Mouse (Mus musculus) kidney, embryonic 15.5 days (tissue): ENCODE results near the gene Pdzd2. TPM values are rescaled to one million over a fixed set of nuclear protein-coding genes. Genes with fewer than 3 reads are reported as not detected.

Experiments used
- ATAC-seq: fragments of 200-750 bp; cut with Nextera tagmentation; replicated peaks from 2 replicates; pipeline ENCODE4 v1.8.0; 2017; ENCODE audit warnings: moderate TSS enrichment; ENCODE audit not compliant: low FRiP score
- H3K27ac ChIP-seq: fragments of 300-500 bp; sonication (generic); 2 replicates; pipeline ENCODE4 v1.5.1; 2015; ENCODE audit warnings: mild to moderate bottlenecking, inconsistent platforms
- H3K27me3 ChIP-seq: fragments of 300-500 bp; sonication (generic); 2 replicates; pipeline ENCODE4 v1.6.1; 2015; ENCODE audit warnings: inconsistent platforms
- H3K36me3 ChIP-seq: fragments of 300-500 bp; sonication (generic); 2 replicates; pipeline ENCODE4 v1.6.1; 2015; ENCODE audit warnings: inconsistent platforms
- H3K4me1 ChIP-seq: fragments of 300-500 bp; sonication (generic); 2 replicates; pipeline ENCODE4 v1.6.1; 2015; ENCODE audit warnings: inconsistent platforms
- H3K4me2 ChIP-seq: fragments of 300-500 bp; sonication (generic); 2 replicates; pipeline ENCODE4 v1.6.1; 2015; ENCODE audit warnings: moderate library complexity, mild to moderate bottlenecking, inconsistent platforms
- H3K4me3 ChIP-seq: fragments of 300-500 bp; sonication (generic); replicated peaks from 2 replicates; pipeline ENCODE4 v1.5.1; 2015; ENCODE audit warnings: mild to moderate bottlenecking, inconsistent platforms
- H3K9ac ChIP-seq: fragments of 300-500 bp; sonication (generic); 2 replicates; pipeline ENCODE4 v1.6.1; 2015; ENCODE audit warnings: mild to moderate bottlenecking, inconsistent platforms
- H3K9me3 ChIP-seq: fragments of 300-500 bp; sonication (generic); replicated peaks from 2 replicates; pipeline ENCODE4 v1.6.1; 2016; ENCODE audit warnings: inconsistent platforms
- WGBS: fragments of 180-500 bp; shearing (Covaris S2); methylation state at CpG from one replicate; pipeline ENCODE4 v1.1.7; 2015; ENCODE audit warnings: mixed read lengths; 5-methylcytosine and 5-hydroxymethylcytosine counted together
- polyA plus RNA-seq: library from polyadenylated mRNA; unstranded; fragments of >200 nt; fragmentation: Nextera tagmentation; extraction: Ambion mirVana; gene quantifications from 2 replicates; pipeline ENCODE4 v1.2.1, GENCODE M21; 2015

The Pdzd2 gene
- polyA plus RNA-seq, 1 experiment from 2014 or later = 41.3 TPM

DNA sequence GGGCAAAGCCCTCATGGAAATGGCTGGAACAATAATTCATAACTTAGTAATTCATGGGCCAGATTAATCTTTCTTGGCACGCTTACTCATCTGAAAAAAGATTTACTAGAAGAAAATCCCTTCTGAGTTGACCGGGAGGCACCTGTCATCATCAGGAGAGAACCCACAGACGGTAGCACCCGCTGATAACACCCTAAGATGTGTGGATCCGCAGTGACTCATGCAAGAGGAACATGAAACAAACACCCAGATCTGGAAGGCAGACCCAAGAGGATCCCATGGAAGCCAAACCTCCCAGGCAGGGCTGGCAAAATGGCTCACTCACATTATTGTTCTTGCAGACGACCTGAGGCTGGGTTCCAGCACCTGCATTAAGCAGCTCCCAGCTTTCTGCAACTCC lies 325.0 kb downstream of the Pdzd2 start:
- no peaks in the 10 kb centered on the region; the same call in 1 of the 2 replicates for H3K36me3 ChIP-seq
- H3K27ac ChIP-seq = no peak overlapping the region

DNA sequence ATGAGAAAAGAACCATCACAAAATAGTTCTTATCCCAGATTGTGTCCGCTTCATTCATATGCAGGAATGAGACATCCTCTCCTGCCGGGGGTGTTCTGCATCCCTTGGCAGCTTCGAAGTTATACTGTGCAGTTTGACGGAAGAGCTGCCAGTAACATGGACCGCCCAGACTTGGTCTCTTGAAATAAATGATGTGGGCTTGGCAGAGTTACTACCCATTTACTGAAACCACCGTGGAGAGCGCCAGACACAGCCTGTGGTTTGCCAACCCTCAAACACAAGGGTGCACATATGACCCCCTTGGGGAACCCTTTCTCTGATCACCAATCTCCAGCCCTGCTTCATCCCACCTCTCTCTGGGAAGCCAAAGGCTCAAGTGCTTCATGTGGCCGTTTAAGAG lies 331.5 kb downstream of the Pdzd2 start:
- Histone ChIP-seq H3K4me2 (no peak overlapping the region), H3K9ac (no peak overlapping the region), H3K36me3 (peaks cover 15% of the 10 kb centered on the region), H3K27ac (no peak overlapping the region), H3K4me1 (no peaks in the 10 kb centered on the region), H3K27me3 (no peaks in the 10 kb centered on the region), H3K4me3 (no peak overlapping the region), H3K9me3 (no peaks in the 10 kb centered on the region)
- no peak for ATAC-seq
- WGBS = 84% methylated on average over 8 of the region's 8 CpGs

More for the DNA sequence above, 325.0 kb downstream of the Pdzd2 start:
- ATAC-seq = no peak
- no peaks in the 10 kb centered on the region for H3K27me3 ChIP-seq
- 0 out of 2 replicates have a peak, but pooled peaks cover 4% of the 10 kb centered on the region for H3K4me1 ChIP-seq
- H3K4me2 ChIP-seq = no peak overlapping the region
- no peaks in the 10 kb centered on the region for H3K9me3 ChIP-seq
- no peak overlapping the region for H3K9ac ChIP-seq
- 86% methylated on average over 6 of the region's 6 CpGs for WGBS
- no peak overlapping the region for H3K4me3 ChIP-seq

DNA sequence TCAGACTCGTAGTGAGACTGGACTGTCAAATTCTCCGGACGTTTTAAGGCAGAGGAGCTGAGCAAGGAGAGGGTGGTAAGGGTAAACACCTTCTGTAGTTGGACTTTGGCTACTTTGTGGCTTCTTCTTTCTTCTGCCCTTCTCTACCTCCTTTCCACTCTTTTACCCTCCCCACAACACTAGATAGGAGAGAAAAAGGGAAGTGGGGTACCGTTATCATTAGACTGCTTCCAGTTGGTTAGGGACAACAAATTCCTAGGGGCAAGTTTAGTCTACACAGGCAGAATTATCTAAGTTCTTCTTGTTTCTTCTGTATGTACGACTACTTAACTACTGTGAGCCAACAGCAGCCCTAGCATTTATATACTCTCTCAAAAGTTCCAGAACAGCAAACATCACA lies 334.1 kb downstream of the Pdzd2 start:
- no peaks in the 10 kb centered on the region for H3K9me3 ChIP-seq
- ATAC-seq = no peak
- H3K36me3 ChIP-seq = peaks cover 29% of the 10 kb centered on the region
- H3K4me3 ChIP-seq = no peak overlapping the region
- H3K27ac ChIP-seq = no peak overlapping the region
- WGBS = 92% methylated on average over 5 of the region's 5 CpGs
- no peak overlapping the region for H3K4me2 ChIP-seq
- no peaks in the 10 kb centered on the region for H3K4me1 ChIP-seq
- H3K9ac ChIP-seq = no peak overlapping the region
- H3K27me3 ChIP-seq = no peaks in the 10 kb centered on the region

DNA sequence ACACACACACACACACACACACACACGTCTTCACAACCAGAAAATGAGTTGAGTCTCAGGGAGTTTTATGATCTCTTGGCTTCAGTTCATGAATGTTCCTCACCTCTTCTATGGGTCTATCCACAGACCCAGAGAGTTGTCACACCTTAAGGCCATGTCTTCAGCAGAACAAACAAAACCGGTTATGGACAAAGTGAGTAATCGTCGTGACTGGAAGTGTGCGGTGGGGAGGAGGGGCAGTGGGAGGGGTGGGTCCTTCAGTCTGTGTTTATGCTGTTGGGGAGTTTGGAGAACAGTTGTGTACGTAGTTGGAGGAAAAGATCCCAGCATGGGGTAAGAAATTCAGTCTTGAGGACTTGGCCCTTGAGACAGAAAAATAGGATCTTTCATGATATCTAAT lies 342.7 kb downstream of the Pdzd2 start:
- Histone ChIP-seq H3K4me2 (no peak overlapping the region), H3K9ac (no peak overlapping the region), H3K4me1 (no peaks in the 10 kb centered on the region; the same call in 1 of the 2 replicates), H3K27me3 (no peaks in the 10 kb centered on the region), H3K36me3 (peaks cover 40% of the 10 kb centered on the region), H3K9me3 (no peaks in the 10 kb centered on the region), H3K4me3 (no peak overlapping the region), H3K27ac (no peak overlapping the region)
- WGBS = 78% methylated on average over 6 of the region's 6 CpGs
- ATAC-seq = no peak

DNA sequence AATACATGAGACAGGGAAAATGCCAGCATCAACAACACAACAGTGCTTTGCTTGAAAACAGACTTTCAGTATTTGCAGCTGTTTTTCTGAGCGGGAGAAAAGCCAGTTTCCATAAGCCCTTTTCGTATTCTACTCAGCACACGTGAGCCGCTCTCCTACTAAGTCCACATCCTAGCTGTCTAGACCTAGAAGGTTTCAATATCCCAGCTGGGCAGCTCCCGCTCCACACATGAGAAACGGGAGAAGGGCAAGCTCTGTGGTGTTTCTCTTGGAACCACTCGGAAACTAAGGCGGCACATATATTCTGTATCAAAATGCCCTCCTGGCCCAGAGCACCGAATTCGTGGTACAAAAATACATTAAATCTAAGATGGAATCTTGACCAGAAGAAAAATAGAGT lies 345.0 kb downstream of the Pdzd2 start:
- no peak overlapping the region for H3K4me2 ChIP-seq
- H3K4me1 ChIP-seq = no peaks in the 10 kb centered on the region; the same call in 1 of the 2 replicates
- peak; percentile 40; the same call in 1 of the 2 replicates for ATAC-seq
- 65% methylated on average over 10 of the region's 10 CpGs for WGBS
- H3K27me3 ChIP-seq = no peaks in the 10 kb centered on the region
- peaks cover 28% of the 10 kb centered on the region for H3K36me3 ChIP-seq
- no peaks in the 10 kb centered on the region for H3K9me3 ChIP-seq
- no peak overlapping the region for H3K27ac ChIP-seq
- H3K9ac ChIP-seq = no peak overlapping the region
- no peak overlapping the region for H3K4me3 ChIP-seq

DNA sequence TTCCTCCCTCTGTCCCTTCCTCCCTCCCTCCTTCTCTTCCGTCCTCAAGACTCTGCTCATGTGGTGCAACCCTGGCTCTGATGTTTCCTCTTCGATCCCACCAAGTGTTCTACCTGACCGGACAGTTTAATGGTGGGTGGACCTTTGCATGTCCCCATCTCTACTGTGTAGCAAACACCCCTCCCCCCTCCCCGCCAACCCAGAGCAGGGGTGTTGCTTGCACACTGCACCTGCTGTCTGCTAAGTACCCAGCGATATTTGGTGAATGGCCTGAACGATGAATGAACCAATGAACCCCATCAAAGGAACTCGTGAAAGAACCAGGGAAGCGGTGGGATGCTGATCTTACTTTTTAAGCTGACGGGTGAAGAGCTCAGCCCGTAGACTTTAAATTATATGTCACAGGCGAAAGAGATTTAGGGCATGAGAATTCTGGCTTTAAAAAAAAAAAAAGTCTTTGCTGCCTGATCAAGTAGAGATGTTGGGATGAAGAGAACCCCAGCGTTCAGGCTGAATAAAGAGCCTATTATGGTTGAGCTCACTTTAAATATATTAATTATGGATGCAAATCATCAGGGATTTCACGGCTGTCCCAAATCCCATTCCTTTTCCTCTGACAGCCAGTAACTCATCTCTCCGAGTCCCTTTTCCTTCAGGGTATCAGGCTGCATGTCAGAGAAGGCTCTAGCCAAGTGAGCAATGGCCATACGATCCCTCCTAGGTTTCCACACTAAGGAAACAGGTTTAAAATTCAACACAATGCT lies 350.8 kb downstream of the Pdzd2 start:
- no peak overlapping the region for H3K27ac ChIP-seq
- WGBS = 64% methylated on average over 15 of the region's 15 CpGs
- H3K36me3 ChIP-seq = peaks cover 16% of the 10 kb centered on the region; the same call in 1 of the 2 replicates
- H3K4me2 ChIP-seq = no peak overlapping the region
- no peaks in the 10 kb centered on the region for H3K4me1 ChIP-seq
- ATAC-seq = peak; percentile 49; the same call in 1 of the 2 replicates
- no peaks in the 10 kb centered on the region for H3K9me3 ChIP-seq
- no peak overlapping the region for H3K9ac ChIP-seq
- H3K27me3 ChIP-seq = no peaks in the 10 kb centered on the region
- H3K4me3 ChIP-seq = no peak overlapping the region

DNA sequence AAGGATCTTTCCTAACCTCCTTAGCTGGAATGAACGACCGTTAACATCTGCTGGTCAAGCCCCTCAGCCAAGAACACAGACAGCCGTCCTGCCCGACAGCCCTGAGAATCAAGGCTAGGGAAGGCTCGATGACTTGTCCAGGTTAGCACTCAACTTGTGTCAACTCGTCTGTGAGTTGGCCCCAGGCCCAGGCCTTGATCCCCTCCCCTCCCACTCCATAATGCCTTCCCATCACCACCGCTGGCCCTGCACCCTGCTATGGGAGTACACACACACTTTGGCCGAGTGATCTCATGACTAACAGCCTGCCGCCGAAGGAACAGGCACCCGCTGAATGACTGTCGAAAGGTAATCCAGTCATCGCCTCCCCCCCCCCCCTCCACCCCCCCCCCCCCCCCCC lies 355.0 kb downstream of the Pdzd2 start:
- Histone ChIP-seq H3K9ac (no peak overlapping the region), H3K4me3 (no peak overlapping the region), H3K27ac (no peak overlapping the region), H3K4me1 (no peaks in the 10 kb centered on the region), H3K27me3 (no peaks in the 10 kb centered on the region), H3K9me3 (no peaks in the 10 kb centered on the region), H3K36me3 (peaks cover 28% of the 10 kb centered on the region), H3K4me2 (no peak overlapping the region)
- ATAC-seq = no peak
- 67% methylated on average over 12 of the region's 13 CpGs for WGBS

DNA sequence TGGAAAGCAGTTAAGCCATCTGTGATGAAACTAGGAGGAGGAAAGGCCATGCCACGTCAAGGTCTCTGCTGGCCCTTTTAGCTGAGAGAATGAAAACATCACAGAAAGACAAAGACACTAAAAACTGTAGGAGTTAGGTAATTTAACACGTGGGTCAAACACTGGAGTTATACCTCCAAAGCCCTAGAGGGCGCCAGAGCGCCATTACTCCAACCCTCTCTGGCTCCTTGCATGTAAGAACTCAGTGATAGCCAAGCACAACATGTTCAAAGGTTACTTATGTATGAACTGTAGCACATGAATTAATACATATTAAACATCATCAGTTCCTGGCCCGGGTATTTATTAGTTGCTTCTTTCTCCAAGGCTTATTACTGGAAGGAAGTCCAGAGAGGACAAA lies 359.2 kb downstream of the Pdzd2 start:
- H3K27ac ChIP-seq = no peak overlapping the region
- ATAC-seq = no peak
- H3K36me3 ChIP-seq = peaks cover 23% of the 10 kb centered on the region
- no peak overlapping the region for H3K4me2 ChIP-seq
- H3K9me3 ChIP-seq = no peaks in the 10 kb centered on the region
- no peak overlapping the region for H3K9ac ChIP-seq
- no peaks in the 10 kb centered on the region for H3K27me3 ChIP-seq
- no peak overlapping the region for H3K4me3 ChIP-seq
- H3K4me1 ChIP-seq = peaks cover 15% of the 10 kb centered on the region
- 52% methylated on average over 5 of the region's 5 CpGs for WGBS

DNA sequence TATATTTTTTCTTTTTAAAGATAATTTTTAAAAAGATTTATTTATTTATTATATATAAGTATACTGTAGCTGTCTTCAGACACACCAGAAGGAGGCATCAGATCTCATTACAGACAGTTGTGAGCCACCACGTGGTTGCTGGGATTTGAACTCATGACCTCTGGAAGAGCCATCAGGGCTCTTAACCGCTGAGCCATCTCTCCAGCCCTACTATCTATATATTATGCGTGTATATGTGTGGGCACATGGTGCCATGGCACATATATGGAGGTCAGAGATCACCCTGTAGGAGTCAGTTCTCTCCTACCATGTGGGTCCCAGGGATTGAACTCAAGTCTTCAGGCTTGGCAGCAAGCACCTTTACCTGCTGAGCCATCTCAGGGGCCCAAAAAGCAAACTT lies 359.7 kb downstream of the Pdzd2 start:
- Histone ChIP-seq H3K4me1 (peaks cover 19% of the 10 kb centered on the region), H3K36me3 (peaks cover 18% of the 10 kb centered on the region), H3K9me3 (no peaks in the 10 kb centered on the region), H3K27me3 (no peaks in the 10 kb centered on the region), H3K27ac (no peak overlapping the region), H3K4me2 (no peak overlapping the region), H3K4me3 (no peak overlapping the region), H3K9ac (no peak overlapping the region)
- no peak for ATAC-seq
- WGBS = 91% methylated on average over 3 of the region's 3 CpGs

DNA sequence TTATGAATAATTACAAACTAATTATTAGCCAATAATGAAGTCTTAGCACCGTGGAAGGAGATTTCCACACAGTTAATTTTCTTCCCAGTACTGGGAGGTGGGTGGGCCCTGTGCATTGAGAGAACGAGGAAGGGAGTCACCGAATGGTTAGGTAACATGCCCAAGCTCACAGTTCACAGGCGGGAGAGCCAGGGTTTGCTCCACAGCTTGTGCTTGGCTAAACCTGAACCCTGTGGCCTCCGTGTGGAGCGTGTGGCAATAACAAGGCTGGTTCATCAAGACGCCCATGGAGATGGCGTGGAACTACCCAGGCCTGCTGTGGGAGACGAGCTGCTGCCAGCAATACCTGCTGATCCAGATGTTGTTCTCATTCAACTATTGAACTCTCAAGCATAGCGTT lies 361.9 kb downstream of the Pdzd2 start:
- peaks cover 18% of the 10 kb centered on the region for H3K36me3 ChIP-seq
- H3K9ac ChIP-seq = no peak overlapping the region
- WGBS = 74% methylated on average over 10 of the region's 10 CpGs
- no peaks in the 10 kb centered on the region for H3K9me3 ChIP-seq
- H3K27me3 ChIP-seq = no peaks in the 10 kb centered on the region
- H3K4me3 ChIP-seq = no peak overlapping the region
- no peak for ATAC-seq
- no peak overlapping the region for H3K27ac ChIP-seq
- H3K4me2 ChIP-seq = no peak overlapping the region
- H3K4me1 ChIP-seq = peaks cover 38% of the 10 kb centered on the region

DNA sequence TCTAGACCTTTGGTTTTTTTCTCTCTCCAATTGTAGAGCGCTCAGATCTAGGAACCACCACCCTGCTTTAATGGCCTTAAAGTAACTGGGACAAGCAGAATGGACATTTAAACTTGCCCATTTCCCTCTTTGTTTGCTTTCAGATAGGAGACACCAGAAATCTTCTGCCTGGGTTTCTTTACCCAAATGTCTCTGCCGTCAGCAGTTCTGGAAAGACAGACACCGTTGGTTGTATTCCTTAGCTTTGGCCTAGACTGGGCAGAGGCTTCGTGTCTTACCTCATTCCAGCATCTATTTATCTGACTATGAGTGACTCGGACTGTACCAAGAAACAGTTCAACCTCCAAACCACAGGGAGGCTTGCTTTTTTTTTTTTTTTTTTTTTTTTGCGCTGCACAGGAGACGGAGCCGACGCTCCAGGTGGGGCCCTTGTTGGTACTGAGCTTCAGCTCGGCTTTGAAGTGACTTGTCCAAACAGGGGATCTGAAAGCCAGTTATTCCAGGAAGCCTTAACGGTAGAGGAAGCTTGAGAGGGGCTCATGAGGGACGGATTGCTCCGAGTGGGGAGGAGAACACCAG lies 363.1 kb downstream of the Pdzd2 start:
- ATAC-seq = no peak
- no peak overlapping the region for H3K4me2 ChIP-seq

DNA sequence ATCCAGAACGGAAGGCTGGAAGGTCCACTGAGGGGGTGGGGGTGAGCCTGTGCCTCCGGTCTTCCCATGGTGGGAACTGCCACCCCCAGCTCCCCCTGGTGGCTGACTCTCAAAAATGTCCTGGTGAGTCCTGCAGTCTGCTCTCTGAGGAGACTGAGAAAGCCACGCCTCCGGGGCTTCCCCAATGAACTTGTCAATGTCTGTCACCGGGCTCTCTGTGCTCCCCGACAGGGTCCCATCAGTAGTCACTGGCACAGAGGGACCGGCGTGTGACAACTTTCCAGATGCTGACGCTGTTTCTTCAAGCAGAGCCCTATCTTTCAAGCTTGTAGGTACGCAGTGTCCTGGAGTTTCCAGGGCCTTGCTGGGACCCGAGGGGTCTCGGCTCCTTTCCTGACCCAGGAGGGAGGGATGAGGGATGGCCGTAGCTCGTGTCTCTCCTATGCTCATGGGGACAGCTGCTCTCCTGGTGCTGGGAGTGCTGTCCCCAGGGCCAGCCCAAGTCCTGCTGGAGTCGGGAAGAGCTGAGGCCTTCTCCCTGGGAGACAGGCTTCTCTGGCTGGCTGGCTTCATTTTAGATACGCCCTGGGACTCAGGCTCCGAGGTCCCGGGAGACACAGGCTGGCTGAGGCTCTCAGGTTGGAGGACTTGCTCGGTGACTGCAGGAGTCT lies 363.9 kb downstream of the Pdzd2 start:
- Histone ChIP-seq H3K27ac (peak overlapping the region; percentile 20; the same call in 1 of the 2 replicates), H3K36me3 (peaks cover 21% of the 10 kb centered on the region)
- 6% methylated on average over 19 of the region's 19 CpGs for WGBS

More for the DNA sequence above, 363.1 kb downstream of the Pdzd2 start:
- Histone ChIP-seq H3K4me3 (no peak overlapping the region), H3K27ac (0 out of 2 replicates have a peak overlapping the region, but pooled peaks have one; percentile 20), H3K4me1 (peaks cover 40% of the 10 kb centered on the region), H3K9me3 (no peaks in the 10 kb centered on the region), H3K9ac (no peak overlapping the region), H3K27me3 (no peaks in the 10 kb centered on the region), H3K36me3 (peaks cover 26% of the 10 kb centered on the region)
- 55% methylated on average over 13 of the region's 13 CpGs for WGBS

More for the DNA sequence above, 363.9 kb downstream of the Pdzd2 start:
- H3K27me3 ChIP-seq = no peaks in the 10 kb centered on the region
- ATAC-seq = peak; percentile 76
- no peaks in the 10 kb centered on the region for H3K9me3 ChIP-seq
- peak overlapping the region; percentile 31 for H3K4me3 ChIP-seq
- peaks cover 44% of the 10 kb centered on the region for H3K4me1 ChIP-seq
- peak overlapping the region; percentile 56 for H3K4me2 ChIP-seq
- peak overlapping the region; percentile 15; the same call in 1 of the 2 replicates for H3K9ac ChIP-seq
